Mouse (Mus musculus): ENCODE data around the gene 1700125H20Rik. TPM values are rescaled to one million over a fixed set of nuclear protein-coding genes. Genes with fewer than 3 reads are reported as not detected.

Gene 1700125H20Rik
- polyA plus RNA-seq, 1 experiment from 2014 or later: 0.16 TPM

DNA sequence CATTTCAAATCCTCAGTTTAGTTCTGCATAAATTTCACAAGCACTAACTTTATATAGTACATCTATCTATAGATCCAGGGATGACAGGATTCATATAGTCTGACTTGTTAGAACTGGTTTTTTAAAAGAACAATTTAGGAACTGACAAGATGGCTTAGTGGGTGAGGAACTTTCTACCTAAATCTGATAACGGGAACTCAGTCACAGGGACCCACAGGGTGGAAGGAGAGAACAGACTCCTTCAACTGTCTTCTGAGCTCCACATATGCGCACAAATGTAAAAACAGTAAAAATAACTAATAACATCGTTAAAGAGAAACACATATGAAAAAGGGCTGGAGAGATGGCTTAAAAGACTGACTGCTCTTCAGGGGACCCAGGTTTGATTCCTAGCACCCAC, 48.8 kb downstream of the 1700125H20Rik start:
- Histone ChIP-seq H3K4me3 (ENCODE audit: low read depth, low read length) (no peak overlapping the region), H3K9ac (replicated peaks) (no peak overlapping the region), H3K27me3 (ENCODE audit: insufficient read depth, low read length) (no peaks in the 10 kb centered on the region), H3K9me3 (ENCODE audit: low read length) (no peaks in the 10 kb centered on the region), H3K27ac (ENCODE audit: low read depth) (no peak overlapping the region), H3K36me3 (replicated peaks; ENCODE audit: insufficient read depth, low read length) (peaks cover 15% of the 10 kb centered on the region), H3K4me1 (ENCODE audit: insufficient read depth) (no peaks in the 10 kb centered on the region), H3K4me2 (ENCODE audit: low read depth, low read length) (no peak overlapping the region)
- DNase-seq (no peak), ATAC-seq (no peak)
- no peak for TF ChIP-seq EP300 (IDR thresholded peaks at IDR 0.05; ENCODE audit: low read depth)
- TF ChIP-seq CTCF (IDR thresholded peaks at IDR 0.05; ENCODE audit: low read depth): no peak
- WGBS (ENCODE audit: insufficient replicate concordance): 76% methylated on average over 3 of the region's 3 CpGs

DNA sequence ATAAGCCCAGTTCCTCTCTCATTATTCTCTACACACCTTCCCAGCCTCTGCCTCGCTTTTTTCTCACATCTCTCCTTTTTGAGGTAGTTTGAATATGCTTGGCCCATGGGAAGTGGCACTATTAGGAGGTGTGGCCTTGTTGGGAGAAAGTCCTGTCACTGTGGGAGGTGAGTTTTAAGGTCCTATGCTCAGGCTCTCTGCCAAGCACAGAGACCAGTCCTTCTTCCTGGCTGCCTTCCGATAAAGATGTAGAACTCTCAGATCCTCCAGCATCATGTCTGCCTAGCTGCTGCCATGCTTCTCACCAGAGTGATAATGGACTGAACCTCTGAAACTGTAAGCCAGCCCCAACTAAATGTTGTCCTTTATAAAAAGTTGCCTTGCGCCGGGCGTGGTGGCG, 52.4 kb downstream of the 1700125H20Rik start:
- H3K9me3 ChIP-seq (ENCODE audit: low read length): no peaks in the 10 kb centered on the region

DNA sequence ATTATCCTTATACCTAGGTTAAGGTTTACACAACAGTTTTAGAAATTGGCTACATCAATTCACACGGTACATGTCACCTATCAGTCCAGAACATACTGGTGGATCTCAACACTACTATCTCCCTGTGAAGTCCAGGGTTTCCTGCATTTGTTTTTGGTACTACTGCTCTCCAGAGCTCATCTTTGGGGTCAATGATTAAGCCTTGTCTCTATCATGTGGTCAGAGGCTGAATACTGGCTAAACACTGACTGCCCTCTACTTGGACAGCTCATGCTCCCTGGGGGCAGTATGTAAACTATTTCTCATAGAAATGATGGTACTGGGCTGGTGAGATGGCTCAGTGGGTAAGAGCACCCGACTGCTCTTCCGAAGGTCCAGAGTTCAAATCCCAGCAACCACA, 53.0 kb downstream of the 1700125H20Rik start:
- Histone ChIP-seq H3K9ac (replicated peaks) (no peak overlapping the region), H3K27me3 (ENCODE audit: insufficient read depth, low read length) (no peaks in the 10 kb centered on the region), H3K9me3 (ENCODE audit: low read length) (no peaks in the 10 kb centered on the region), H3K4me2 (ENCODE audit: low read depth, low read length) (no peak overlapping the region), H3K36me3 (replicated peaks; ENCODE audit: insufficient read depth, low read length) (no peaks in the 10 kb centered on the region), H3K4me3 (ENCODE audit: low read depth, low read length) (no peak overlapping the region), H3K27ac (ENCODE audit: low read depth) (no peak overlapping the region), H3K4me1 (ENCODE audit: insufficient read depth) (no peaks in the 10 kb centered on the region)
- 76% methylated on average over 3 of the region's 3 CpGs for WGBS (ENCODE audit: insufficient replicate concordance)
- no peak for DNase-seq
- ATAC-seq: no peak
- TF ChIP-seq CTCF (IDR thresholded peaks at IDR 0.05; ENCODE audit: low read depth) (no peak), EP300 (IDR thresholded peaks at IDR 0.05; ENCODE audit: low read depth) (no peak)

More for the DNA sequence above, 52.4 kb downstream of the 1700125H20Rik start:
- H3K27me3 ChIP-seq (ENCODE audit: insufficient read depth, low read length): no peaks in the 10 kb centered on the region
- no peak for TF ChIP-seq CTCF (IDR thresholded peaks at IDR 0.05; ENCODE audit: low read depth)
- no peak for TF ChIP-seq EP300 (IDR thresholded peaks at IDR 0.05; ENCODE audit: low read depth)
- H3K4me3 ChIP-seq (ENCODE audit: low read depth, low read length): no peak overlapping the region
- DNase-seq: no peak
- WGBS (ENCODE audit: insufficient replicate concordance): 94% methylated on average over 6 of the region's 6 CpGs
- no peaks in the 10 kb centered on the region for H3K36me3 ChIP-seq (replicated peaks; ENCODE audit: insufficient read depth, low read length)
- no peaks in the 10 kb centered on the region for H3K4me1 ChIP-seq (ENCODE audit: insufficient read depth)
- no peak overlapping the region for H3K4me2 ChIP-seq (ENCODE audit: low read depth, low read length)
- no peak overlapping the region for H3K9ac ChIP-seq (replicated peaks)
- H3K27ac ChIP-seq (ENCODE audit: low read depth): no peak overlapping the region
- ATAC-seq: no peak

Other genes starting within 250 kb of the 1700125H20Rik start
- not detected in 2 replicates for gene Car4, start 212.6 kb upstream of the 1700125H20Rik start, polyA plus RNA-seq (2015; fragmentation: Nextera tagmentation; extraction: Ambion mirVana)
- 4.7 and 6.1 TPM in 2 replicates for gene Usp32, start 30.2 kb upstream of the 1700125H20Rik start, polyA plus RNA-seq (2015; fragmentation: Nextera tagmentation; extraction: Ambion mirVana)
- 9.3 and 9.9 TPM in 2 replicates for gene Appbp2, start 64.7 kb downstream of the 1700125H20Rik start, polyA plus RNA-seq (2015; fragmentation: Nextera tagmentation; extraction: Ambion mirVana)
- 9.5 TPM in 2 replicates for gene Ppm1d, start 140.8 kb downstream of the 1700125H20Rik start, polyA plus RNA-seq (2015; fragmentation: Nextera tagmentation; extraction: Ambion mirVana)
- 13.6 and 14.1 TPM in 2 replicates for gene Bcas3, start 182.8 kb downstream of the 1700125H20Rik start, polyA plus RNA-seq (2015; fragmentation: Nextera tagmentation; extraction: Ambion mirVana)